Mouse (Mus musculus) liver, adult 2 months (tissue): ENCODE results near the gene St7l. TPM values are rescaled to one million over a fixed set of nuclear protein-coding genes. Genes with fewer than 3 reads are reported as not detected.
A peak's percentile ranks its signal among the peaks of the same experiment; 100 is the strongest.
"Not testable (repeated sequence)": the region's sequence is repeated elsewhere in the genome, so short reads cannot be mapped to it uniquely, and the experiment has no call there.

Experiments
- DNase-seq: peaks from one replicate; pipeline ENCODE4 v3.0.0-alpha.2; 2011; ENCODE audit warnings: low read depth, low spot score; ENCODE audit errors: extremely low read depth
- H3K27ac ChIP-seq: fragments of 200-500 bp; replicated peaks from 2 replicates; pipeline ENCODE4 v1.5.1; 2012; ENCODE audit warnings: low read depth, mild to moderate bottlenecking, control low read depth, inconsistent platforms, low read length; ENCODE audit not compliant: insufficient read depth
- H3K27me3 ChIP-seq: fragments of 200-500 bp; 2 replicates; pipeline ENCODE4 v1.6.1; 2012; ENCODE audit warnings: mild to moderate bottlenecking, moderate library complexity, low read length, inconsistent platforms; ENCODE audit not compliant: control insufficient read depth, insufficient read depth
- H3K36me3 ChIP-seq: fragments of 200-500 bp; 2 replicates; pipeline ENCODE4 v1.6.1; 2012; ENCODE audit warnings: low read length, inconsistent platforms; ENCODE audit not compliant: control insufficient read depth, insufficient read depth
- H3K4me1 ChIP-seq: fragments of 200-500 bp; 2 replicates; pipeline ENCODE4 v1.6.1; 2011; ENCODE audit warnings: low read length; ENCODE audit not compliant: control insufficient read depth, insufficient read depth
- H3K4me3 ChIP-seq: fragments of 200-500 bp; 2 replicates; pipeline ENCODE4 v1.5.1; 2011; ENCODE audit warnings: low read depth, mild to moderate bottlenecking, control low read depth, low read length, moderate library complexity; ENCODE audit not compliant: insufficient read depth
- H3K79me2 ChIP-seq: fragments of 200-500 bp; 2 replicates; pipeline ENCODE4 v1.6.1; 2012; ENCODE audit warnings: inconsistent platforms, mild to moderate bottlenecking, low read length, moderate library complexity; ENCODE audit not compliant: control insufficient read depth, insufficient read depth
- H3K9ac ChIP-seq: fragments of 200-500 bp; 2 replicates; pipeline ENCODE4 v1.6.1; 2012; ENCODE audit warnings: low read depth, mild to moderate bottlenecking, control low read depth, inconsistent platforms, low read length
- CTCF ChIP-seq: fragments of 200-500 bp; IDR thresholded peaks from 2 replicates; pipeline ENCODE4 v1.5.1; 2011; ENCODE audit warnings: low read depth, low read length, control low read depth
- POLR2A ChIP-seq: fragments of 200-500 bp; IDR thresholded peaks from 2 replicates; pipeline ENCODE4 v1.6.1; 2011; ENCODE audit warnings: low read length, control low read depth; ENCODE audit not compliant: insufficient read depth; ENCODE audit errors: extremely low read depth
- WGBS: fragments of 180-500 bp; shearing (Covaris S2); methylation state at CpG from one replicate; pipeline ENCODE4 v1.1.7; 2018; 5-methylcytosine and 5-hydroxymethylcytosine counted together
- polyA plus RNA-seq: library from polyadenylated mRNA; depleted of rRNA; stranded (reverse); fragments of >200 nt; gene quantifications from 2 replicates; pipeline ENCODE4 v1.2.3, GENCODE M21; 2012
- total RNA-seq: library from RNA; depleted of rRNA; stranded (reverse); fragments of >200 nt; gene quantifications from 2 replicates; pipeline ENCODE4 v1.2.3, GENCODE M21; 2014

The St7l gene
- total and polyA plus RNA-seq, 2 experiments: 5.4 to 39.8 TPM

DNA sequence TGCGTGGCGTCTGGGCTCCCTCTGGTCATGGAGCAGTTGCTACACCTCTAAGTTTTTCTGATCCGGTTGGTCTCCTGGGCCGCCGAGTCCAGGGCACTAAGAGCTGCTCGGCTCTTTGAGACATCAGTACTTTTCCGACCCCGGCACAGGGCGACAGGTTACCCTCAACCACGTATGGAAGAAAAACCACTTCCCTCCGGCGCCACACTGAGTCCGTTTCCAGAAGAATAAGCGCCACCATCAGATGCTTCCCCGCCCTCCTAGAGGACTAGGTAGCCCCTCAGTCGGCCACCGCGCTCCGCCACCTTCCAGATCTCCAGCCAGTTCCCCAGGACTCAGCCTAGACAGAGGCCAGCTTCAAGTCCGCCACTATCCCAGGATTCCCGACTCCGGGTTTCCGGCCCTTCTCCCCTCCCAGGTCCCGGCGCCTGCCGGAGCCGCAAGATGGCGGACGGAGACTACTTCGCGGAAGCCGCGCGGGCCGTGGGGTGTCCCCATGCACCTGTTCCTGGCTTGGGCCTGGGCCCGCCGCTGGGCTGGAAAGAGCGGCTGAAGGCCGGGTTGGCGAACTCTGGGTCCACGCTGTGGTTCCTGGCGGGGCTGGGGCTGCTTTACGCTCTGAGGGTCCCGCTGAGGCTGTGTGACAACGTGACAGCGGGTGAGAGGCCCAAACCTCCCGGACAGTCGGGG is 991 bp downstream of the St7l start:
- peak overlapping the region; percentile 87 for H3K9ac ChIP-seq
- H3K27me3 ChIP-seq: no peaks in the 10 kb centered on the region
- DNase-seq: peak; percentile 85
- peak overlapping the region; percentile 84 for H3K4me3 ChIP-seq
- WGBS: under 1% methylated on average over 48 of the region's 48 CpGs
- peaks cover 5% of the 10 kb centered on the region; the same call in 1 of the 2 replicates for H3K4me1 ChIP-seq
- H3K36me3 ChIP-seq: peaks cover 5% of the 10 kb centered on the region
- H3K79me2 ChIP-seq: peaks cover 10% of the 10 kb centered on the region; the same call in 1 of the 2 replicates
- TF ChIP-seq POLR2A: peak; percentile 72; the same call in 1 of the 2 replicates
- no peak for TF ChIP-seq CTCF
- peak overlapping the region; percentile 88 for H3K27ac ChIP-seq

- H3K9ac ChIP-seq: peak overlapping the region; percentile 87
- H3K27ac ChIP-seq: peak overlapping the region; percentile 88
- under 1% methylated on average over 12 of the region's 12 CpGs for WGBS
- no peaks in the 10 kb centered on the region for H3K27me3 ChIP-seq
- DNase-seq: no peak
- H3K36me3 ChIP-seq: peaks cover 9% of the 10 kb centered on the region; the same call in 1 of the 2 replicates
- H3K4me3 ChIP-seq: peak overlapping the region; percentile 84
- peaks cover 5% of the 10 kb centered on the region; the same call in 1 of the 2 replicates for H3K4me1 ChIP-seq
- peaks cover 9% of the 10 kb centered on the region; the same call in 1 of the 2 replicates for H3K79me2 ChIP-seq
- no peak for TF ChIP-seq CTCF
- TF ChIP-seq POLR2A: no peak
These were observed 1.6 kb downstream of the St7l start for GRCm38 (mm10) chr3:104865341-104865788.

- H3K36me3 ChIP-seq: peaks cover 17% of the 10 kb centered on the region; the same call in 1 of the 2 replicates
- H3K4me3 ChIP-seq, H3K9ac ChIP-seq, DNase-seq, H3K4me1 ChIP-seq, H3K79me2 ChIP-seq, H3K27ac ChIP-seq, H3K27me3 ChIP-seq: not testable (repeated sequence)
These were observed 2.9 kb downstream of the St7l start for GRCm38 (mm10) chr3:104866674-104867073.

GRCm38 (mm10) chr3:104869611-104870010 is 5.8 kb downstream of the St7l start:
- no peak overlapping the region for H3K9ac ChIP-seq
- H3K36me3 ChIP-seq: peaks cover 40% of the 10 kb centered on the region
- H3K27ac ChIP-seq: no peak overlapping the region
- DNase-seq: no peak
- H3K4me1 ChIP-seq: peaks cover 3% of the 10 kb centered on the region; the same call in 1 of the 2 replicates
- H3K4me3 ChIP-seq: no peak overlapping the region
- TF ChIP-seq CTCF (no peak), POLR2A (no peak)
- peaks cover 6% of the 10 kb centered on the region; the same call in 1 of the 2 replicates for H3K79me2 ChIP-seq
- H3K27me3 ChIP-seq: no peaks in the 10 kb centered on the region

GRCm38 (mm10) chr3:104888585-104888984 is 24.8 kb downstream of the St7l start:
- no peak for DNase-seq
- TF ChIP-seq CTCF (no peak), POLR2A (no peak)
- H3K27me3 ChIP-seq: no peaks in the 10 kb centered on the region
- no peak overlapping the region for H3K4me3 ChIP-seq
- H3K79me2 ChIP-seq: no peaks in the 10 kb centered on the region; the same call in 1 of the 2 replicates
- H3K4me1 ChIP-seq: no peaks in the 10 kb centered on the region
- H3K27ac ChIP-seq: no peak overlapping the region
- H3K36me3 ChIP-seq: peaks cover 36% of the 10 kb centered on the region
- no peak overlapping the region for H3K9ac ChIP-seq
- WGBS: 93% methylated on average over 3 of the region's 3 CpGs

- H3K27me3 ChIP-seq: no peaks in the 10 kb centered on the region
- no peak for DNase-seq
- TF ChIP-seq CTCF (no peak), POLR2A (no peak)
- 82% methylated on average over 3 of the region's 3 CpGs for WGBS
- H3K36me3 ChIP-seq: peaks cover 46% of the 10 kb centered on the region
- H3K4me1 ChIP-seq: no peaks in the 10 kb centered on the region
- H3K9ac ChIP-seq: no peak overlapping the region
- no peak overlapping the region for H3K4me3 ChIP-seq
- H3K79me2 ChIP-seq: no peaks in the 10 kb centered on the region
- H3K27ac ChIP-seq: no peak overlapping the region
These were observed 32.3 kb downstream of the St7l start for GRCm38 (mm10) chr3:104896141-104896540.
